Mouse (Mus musculus) adrenal gland, postnatal 25 days (tissue): ENCODE results near the gene Smco2. TPM values are rescaled to one million over a fixed set of nuclear protein-coding genes. Genes with fewer than 3 reads are reported as not detected.

Source experiments
- DNase-seq: peaks from one replicate; pipeline ENCODE4 v3.0.0; 2021; ENCODE audit warnings: mixed read lengths
- total RNA-seq: library from RNA; stranded (reverse); gene quantifications from 2 replicates; pipeline ENCODE4 v1.2.3, GENCODE M21; 2021

The Smco2 gene
- total RNA-seq, 1 experiment from 2014 or later = not detected

DNA sequence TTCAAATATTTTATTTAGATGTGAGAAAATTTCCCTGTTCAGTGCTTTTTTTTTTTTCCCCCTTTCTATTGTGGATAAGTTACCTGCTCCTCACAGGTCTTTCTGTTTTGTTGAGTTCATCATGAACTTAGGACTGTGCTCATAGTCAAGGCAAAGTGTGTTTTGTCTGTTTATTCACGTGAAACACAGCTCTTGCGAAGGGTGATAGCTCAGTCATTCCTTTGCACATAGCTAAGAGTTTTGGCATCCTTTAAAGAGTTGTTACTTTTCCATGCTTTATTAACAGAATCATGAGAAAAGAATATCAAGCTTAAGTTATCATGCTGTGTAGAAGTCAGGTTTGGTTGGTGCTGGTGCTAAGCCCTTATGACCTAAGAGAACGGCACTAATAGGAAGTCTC lies 54.8 kb downstream of the Smco2 start:
- DNase-seq = no peak

DNA sequence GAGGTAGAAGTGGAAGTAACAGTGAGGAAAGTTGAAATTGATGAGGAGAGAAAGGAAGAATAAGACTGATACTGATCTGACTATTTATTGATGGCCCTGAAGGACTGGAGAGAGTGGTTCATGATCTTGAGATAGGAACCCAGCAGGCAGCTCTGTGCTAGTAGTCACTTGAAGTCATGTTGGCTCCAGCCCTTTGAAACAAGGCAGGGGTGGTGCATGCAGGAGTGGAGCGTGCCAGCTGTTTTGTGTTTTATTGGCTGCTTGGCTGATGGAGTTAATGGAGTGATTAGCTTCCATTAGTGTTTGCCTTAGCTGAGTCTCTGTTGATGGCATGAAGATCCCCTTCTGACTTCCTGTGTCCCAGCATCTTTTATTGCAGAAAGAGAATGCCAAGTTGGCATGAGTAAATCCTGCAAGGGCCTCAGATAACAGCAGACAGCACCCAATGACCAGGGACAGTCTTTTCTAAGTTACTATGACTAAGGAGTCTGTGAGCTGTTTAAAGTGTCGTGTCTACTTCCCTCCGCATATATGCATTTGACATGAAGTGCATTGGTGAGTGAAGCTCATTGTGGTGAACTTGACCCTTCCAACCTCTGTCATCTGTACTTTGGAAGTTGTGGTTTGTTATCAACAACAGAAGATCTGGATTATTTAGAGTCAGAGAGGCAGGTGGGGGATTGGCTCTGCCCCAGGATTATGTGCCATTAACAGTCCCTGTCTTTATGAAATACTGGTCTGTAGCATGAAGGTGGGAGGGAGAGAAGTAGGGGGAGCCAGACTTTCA lies 56.3 kb downstream of the Smco2 start:
- no peak for DNase-seq

DNA sequence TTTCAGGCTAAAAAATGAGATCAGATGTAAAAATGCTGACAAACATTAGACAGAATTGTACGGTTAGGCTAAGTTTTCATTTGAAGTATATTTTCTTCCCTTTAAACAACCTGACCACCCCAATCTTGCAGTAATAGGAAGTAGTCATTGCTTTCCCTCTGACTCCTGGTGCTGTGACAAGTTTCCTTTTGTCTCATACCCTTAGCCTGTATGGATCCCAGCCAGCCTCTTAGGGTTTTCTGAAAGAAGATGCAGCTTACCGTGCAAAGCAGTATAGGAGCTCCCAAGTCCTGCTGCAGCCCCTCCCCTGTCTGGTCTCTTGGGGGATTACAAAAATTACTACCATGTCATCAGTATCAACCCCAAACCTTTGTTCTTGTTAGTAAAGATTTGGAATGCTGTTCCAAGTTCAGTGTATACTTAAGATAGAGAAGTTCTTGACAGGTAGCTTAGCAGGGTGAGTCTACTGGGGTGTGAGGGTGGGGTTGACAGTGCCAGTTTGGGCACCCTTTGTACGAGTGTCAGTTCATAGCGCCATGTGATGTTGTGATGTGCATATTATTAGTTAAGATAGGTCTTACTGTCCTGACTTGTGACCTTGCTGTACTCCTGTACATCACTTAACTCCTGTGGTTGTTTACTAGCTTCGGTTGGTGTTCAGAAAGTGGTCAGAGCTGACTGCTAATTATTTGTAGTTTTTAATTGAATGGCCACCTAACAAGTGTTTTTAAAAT lies 57.3 kb downstream of the Smco2 start:
- DNase-seq = no peak

DNA sequence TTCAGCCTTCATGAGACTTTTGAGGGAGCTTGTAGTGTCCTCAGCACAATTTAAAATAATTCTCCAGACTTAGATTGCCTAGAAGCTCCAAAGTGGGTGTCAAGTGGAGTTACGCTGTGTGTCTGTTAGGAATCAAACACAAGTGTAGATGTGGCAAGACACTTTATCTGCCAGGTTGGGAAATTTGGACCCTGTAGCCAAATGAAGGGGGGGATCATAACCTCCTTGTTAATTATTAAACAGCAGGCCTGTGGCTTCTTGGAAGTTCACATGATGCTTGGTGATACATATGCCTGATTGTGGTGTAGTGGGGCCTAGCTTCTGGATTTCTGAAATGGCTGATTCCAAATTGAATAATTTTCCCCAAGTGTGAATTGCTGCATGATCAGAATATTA lies 57.9 kb downstream of the Smco2 start:
- no peak for DNase-seq

DNA sequence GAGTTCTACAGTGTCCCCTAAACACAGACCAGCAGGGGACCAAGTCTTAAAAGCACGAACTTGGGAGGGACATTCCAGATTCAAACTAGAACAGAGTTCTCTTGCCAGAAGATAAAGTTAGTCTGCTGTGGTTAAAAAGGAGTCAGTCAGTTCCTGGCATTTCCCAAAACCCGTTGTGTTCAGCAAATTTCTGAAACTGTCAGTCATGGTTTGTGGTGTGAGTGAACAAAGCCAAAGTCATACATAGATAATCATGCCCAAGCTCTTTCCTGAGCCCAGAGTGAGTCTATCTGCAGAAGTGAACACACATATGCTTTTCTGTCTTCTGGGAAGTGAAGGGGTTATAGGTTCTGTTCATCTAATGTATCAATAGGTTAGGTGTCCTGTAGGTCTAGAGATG lies 58.9 kb downstream of the Smco2 start:
- DNase-seq = no peak

DNA sequence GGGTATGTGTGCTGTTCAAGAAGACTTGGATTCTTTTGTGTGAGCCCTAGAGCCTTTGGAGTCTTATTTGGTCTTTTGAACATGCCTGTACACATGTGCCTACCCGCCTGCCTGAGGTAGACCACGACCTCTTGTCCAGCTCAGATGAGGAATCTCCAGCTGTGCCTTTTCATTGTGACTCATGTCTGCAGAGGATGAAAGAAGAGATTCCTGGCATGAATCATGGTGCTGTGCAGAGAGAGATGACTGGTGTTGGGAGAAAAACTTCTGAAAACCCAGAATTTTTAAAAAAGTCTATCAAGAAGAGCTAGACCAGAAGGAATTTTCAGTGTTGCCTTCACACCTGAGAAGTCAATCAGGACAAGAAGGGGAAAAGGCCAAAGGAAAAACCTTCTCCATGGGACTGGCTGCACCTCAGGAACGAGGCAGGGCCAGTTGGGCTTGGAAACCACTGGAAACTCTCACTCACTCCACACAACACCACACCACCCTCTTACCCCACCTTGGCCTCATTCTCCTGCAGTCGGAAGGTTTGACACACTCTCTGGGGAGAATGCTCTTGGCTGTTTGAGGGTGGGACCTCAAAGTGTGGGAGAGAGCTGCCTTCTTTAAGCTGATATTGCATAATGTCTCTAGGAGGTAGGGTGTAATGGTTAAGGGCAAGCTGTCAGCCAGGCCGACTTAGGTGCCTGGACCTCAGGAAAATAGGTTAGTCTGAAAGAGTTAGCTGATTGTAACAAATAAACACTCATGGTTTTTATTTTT lies 60.0 kb downstream of the Smco2 start:
- no peak for DNase-seq

DNA sequence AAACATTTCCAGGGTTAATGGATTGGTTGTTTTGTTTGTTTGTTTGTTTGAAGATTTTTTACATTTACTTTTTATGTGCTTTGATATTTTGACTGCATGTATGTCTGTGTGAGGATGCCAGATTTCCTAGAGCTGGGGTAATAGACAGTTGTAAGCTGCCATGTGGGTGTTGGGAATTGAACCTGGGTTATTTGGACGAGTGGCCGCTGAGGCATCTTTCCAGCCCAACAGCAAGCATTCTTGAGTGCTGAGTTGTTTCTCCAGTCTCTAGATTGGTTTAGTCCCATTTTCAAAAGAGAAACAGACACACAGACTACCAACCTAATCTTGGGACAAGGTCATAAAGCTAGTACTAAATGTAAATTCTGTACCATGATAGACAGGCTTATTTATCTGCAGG lies 60.9 kb downstream of the Smco2 start:
- DNase-seq = no peak

DNA sequence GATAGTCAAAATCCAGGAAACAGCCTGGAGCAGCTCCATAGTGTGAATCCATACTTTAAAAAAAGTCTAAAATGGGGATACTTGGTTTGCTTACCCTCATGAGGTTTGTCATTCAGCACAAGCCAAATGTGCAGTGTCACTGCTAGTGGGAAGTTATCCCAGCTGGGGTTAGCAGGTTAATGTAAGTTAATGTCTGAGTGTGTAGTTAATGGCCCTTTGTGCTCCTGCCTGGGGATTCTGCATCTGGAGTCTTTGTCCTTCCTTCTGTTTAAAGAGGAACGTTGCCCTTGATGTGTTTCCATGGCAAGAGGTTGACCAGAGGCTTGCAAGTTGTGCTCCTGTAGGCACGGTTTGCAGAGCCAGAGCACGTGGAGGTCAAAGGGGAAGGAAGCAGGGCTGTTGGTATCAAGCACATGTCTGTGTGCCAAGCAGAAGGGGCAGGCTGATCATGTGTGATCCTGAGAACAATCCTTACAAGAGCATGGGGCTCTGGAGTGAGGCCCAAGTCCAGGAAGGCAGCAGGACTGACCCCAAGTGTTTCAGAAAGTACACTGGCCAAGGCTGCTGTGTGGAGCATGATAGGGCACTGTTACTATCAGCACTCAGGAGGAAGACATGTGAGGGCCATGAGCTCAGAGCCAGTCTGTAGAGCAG lies 63.1 kb downstream of the Smco2 start:
- no peak for DNase-seq

DNA sequence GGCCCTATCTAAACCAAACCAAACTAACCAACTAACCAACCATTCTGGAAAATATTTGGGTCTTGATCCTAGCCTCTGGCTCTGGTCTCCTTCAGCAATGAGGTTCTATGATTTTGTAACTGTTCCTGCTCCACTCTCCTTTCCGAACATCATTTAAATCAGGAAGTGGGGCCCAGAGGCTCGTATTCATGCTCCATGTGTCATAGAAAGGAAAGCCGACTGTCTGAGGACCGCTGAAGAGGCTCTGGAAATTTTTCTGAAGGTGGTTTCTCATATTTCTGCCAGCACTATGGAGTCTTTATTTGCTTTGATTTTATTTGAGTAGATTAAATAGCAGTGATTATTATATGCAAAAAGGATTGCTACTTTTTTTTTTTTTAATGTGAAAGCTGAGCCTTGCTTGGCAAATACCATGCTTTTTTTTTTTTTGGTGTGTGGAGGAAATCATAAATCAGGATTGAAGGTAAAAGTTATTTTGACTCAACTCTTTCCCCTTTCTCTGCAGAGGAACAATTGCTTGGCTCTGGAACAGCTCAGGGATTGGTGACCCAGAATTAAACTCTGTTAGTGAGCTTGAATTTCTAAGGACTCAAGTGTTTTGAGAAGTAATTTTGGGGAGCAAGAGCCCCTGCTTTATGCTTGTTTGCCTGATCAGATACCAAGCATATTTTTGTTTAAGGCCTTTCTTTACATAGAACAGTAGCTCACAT lies 63.7 kb downstream of the Smco2 start:
- DNase-seq = no peak

DNA sequence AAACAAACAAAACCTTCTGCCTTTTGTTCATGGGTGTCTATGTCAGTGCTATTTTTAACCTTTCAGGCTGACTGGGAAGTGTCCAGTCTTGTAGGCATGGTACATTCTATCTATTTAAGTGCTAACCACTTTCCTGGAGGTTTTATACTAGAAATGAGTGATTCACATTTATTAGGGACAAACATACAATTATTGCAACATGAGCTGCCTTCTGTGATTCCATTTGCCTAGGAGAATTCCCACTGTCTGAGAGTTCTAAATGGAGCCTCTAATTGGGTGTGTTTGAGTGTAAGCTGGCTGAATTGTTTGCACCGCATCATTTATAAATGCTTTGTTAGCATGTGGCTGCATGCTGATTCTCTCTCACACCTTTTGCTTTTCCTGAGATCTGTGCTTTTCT lies 65.9 kb downstream of the Smco2 start:
- DNase-seq = no peak

DNA sequence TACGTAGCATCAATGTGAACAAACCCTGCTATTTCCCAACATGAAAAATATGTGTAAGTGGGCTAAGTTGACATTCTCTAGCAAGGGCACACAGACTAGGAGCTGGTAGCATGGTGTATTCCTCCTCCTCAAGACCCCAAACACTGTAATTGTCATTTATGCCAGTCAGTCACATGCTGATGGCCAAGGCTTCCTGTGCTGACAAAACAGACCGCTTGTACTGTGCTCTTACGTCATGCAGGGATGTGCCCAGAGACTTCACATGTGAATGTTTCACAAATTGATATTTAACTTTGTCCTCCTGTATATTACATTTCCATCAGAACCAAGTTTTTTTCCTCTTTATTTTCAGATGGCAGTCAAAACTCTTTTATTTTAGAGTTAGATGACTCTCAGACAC lies 67.5 kb downstream of the Smco2 start:
- DNase-seq = no peak

DNA sequence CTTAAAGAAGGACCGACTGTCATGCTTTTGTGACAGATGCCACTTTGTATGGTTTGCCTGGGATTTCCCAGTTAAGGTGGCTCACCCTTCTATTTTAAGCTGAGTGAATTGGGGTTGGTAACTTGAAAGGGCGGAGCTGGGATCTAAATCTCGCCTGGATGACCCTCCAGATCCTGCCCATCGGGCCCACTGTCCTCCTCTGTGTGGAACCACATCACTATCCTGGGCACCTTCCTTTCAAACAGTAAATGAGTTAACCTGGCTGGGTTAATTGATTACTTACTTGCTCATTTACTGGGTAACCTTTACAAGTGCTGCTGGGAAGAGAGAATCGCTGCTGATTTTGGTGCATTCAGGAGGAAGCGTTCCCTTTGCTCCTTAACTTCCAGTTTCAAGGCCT lies 68.4 kb downstream of the Smco2 start:
- DNase-seq = no peak

Other genes with a start within 250 kb of the Smco2 start
- gene Med21, start 207.6 kb upstream of the Smco2 start, total RNA-seq = 70.3 and 72.0 TPM in 2 replicates
- 38.1 and 53.9 TPM in 2 replicates for gene Tm7sf3, start 207.3 kb upstream of the Smco2 start, total RNA-seq
- gene Stk38l, start 125.1 kb upstream of the Smco2 start, total RNA-seq = 20.8 and 26.9 TPM in 2 replicates
- 3.5 and 5.9 TPM in 2 replicates for gene Arntl2, start 54.0 kb upstream of the Smco2 start, total RNA-seq
- gene Ppfibp1, start 38.4 kb downstream of the Smco2 start, total RNA-seq = 70.0 and 98.9 TPM in 2 replicates
- gene 1700034J05Rik, start 104.3 kb downstream of the Smco2 start, total RNA-seq = not detected in 2 replicates
- 0.95 and 1.6 TPM in 2 replicates for gene Rep15, start 182.5 kb downstream of the Smco2 start, total RNA-seq
- 69.6 and 98.0 TPM in 2 replicates for gene Mrps35, start 192.7 kb downstream of the Smco2 start, total RNA-seq
- not detected in 2 replicates for gene Mansc4, start 236.9 kb downstream of the Smco2 start, total RNA-seq
- 32.8 and 33.4 TPM in 2 replicates for gene Klhl42, start 241.3 kb downstream of the Smco2 start, total RNA-seq